Mouse (Mus musculus): ENCODE measurements at regions not wholly inside any gene's neighbourhood (a gene's known extent, or its start where the extent isn't known, plus 50 kb on each side); places are given as distances from the start of the nearest gene placed in this dataset.

DNA sequence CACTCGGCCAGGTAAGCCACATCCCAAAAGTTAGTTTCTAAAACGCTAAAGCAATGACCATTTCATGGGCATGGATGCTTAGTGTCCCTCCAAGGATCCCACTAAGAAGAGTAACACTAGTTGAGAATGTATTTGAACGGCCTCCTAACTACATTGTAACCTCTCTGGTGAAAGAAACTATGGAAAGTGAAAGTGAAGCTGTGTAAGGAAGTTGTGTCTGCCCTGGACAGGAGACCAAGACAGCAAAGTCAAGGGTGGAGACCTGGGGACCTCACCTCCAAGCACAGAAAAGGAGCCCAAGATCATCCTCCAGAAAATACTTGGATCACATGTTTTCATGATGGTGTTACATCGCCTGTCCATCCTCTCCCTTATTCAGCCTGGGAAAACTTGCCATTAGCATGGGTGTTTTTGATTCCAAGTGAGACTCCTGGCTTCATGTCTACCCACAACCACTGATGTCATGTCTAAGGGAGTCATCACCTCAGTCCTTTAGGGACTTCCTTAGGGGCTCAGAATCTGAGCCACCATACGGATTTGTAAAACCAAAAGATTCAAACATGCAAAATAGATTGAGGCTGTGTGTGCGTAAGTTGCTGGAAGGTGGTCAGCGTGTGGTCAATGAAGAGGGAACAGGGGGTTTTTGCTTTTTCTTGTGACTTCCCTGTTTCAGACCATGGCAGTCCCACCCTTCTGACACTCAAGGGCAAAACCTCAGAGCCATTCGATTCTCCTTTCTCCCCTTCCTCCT, 62.4 kb upstream of the 1700016C15Rik start:
- DNase-seq (ENCODE audit: low spot score) = no peak

GRCm38 (mm10) chr1:177670576-177670975, 59.0 kb upstream of the 1700016C15Rik start:
- no peak for DNase-seq (ENCODE audit: low spot score)

GRCm38 (mm10) chr1:177676657-177677056, 53.0 kb upstream of the 1700016C15Rik start:
- DNase-seq (ENCODE audit: low spot score) = no peak

DNA sequence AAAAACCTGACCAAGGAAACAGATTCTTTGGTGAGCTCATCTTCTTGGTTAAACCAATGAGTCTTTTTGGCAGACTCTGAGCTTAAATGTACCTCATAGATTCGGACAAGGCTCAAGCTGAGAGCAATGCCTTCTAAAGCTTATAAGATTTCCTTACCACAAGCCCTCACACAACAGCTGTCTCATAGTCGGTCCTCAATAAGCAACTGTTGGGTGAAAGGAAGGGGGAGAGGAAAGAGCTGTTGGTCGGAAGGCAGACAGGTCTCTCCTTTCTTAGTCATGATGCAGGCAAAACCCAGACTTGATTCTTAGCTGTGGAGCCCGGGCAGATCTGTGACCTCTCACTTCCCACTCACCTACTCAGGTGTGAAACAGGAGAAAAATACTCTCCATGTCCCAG, 50.8 kb upstream of the 1700016C15Rik start:
- no peak for DNase-seq (ENCODE audit: low spot score)
